Mouse (Mus musculus): ENCODE data around the gene Cerkl. TPM values are rescaled to one million over a fixed set of nuclear protein-coding genes. Genes with fewer than 3 reads are reported as not detected.

Gene Cerkl
- polyA plus RNA-seq, 1 experiment from 2014 or later = 1.8 TPM

GRCm38 (mm10) chr2:79363920-79364319 is 92.7 kb downstream of the Cerkl start:
- 68% methylated on average over 6 of the region's 6 CpGs for WGBS
- Histone ChIP-seq H3K9me3 (ENCODE audit: low read length) (no peaks in the 10 kb centered on the region), H3K4me3 (ENCODE audit: low read depth, low read length) (no peak overlapping the region), H3K9ac (replicated peaks; ENCODE audit: low read depth) (no peak overlapping the region), H3K4me2 (replicated peaks; ENCODE audit: low read depth, low read length) (no peak overlapping the region), H3K27ac (ENCODE audit: low read length) (no peak overlapping the region), H3K36me3 (ENCODE audit: insufficient read depth, low read length) (no peaks in the 10 kb centered on the region), H3K4me1 (ENCODE audit: insufficient read depth, low read depth, low read length) (no peaks in the 10 kb centered on the region), H3K27me3 (replicated peaks; ENCODE audit: insufficient read depth, low read length) (no peaks in the 10 kb centered on the region)
- DNase-seq (ENCODE audit: low spot score) (no peak), ATAC-seq (no peak)
- TF ChIP-seq EP300 (IDR thresholded peaks at IDR 0.05) = no peak
- no peak for TF ChIP-seq CTCF (IDR thresholded peaks at IDR 0.05)

DNA sequence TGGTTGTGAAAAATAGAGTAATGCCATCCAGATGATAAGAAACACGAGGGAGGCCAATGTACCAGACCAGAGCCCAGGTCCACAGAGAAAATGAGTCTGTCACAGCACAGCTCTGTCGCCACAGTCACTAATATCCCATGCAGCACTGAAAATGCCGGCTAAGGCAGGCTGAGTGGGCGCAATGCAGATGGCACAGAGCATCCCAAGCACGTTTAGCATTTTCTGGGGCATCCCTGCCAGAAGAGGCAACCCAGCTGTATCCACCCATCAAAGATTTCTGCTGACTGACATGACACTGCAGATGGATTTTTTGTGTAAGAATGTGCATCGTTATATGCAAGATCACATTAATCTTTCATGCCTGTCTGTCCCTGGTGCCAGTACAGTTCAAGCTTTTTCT is 94.6 kb downstream of the Cerkl start:
- Histone ChIP-seq H3K36me3 (ENCODE audit: insufficient read depth, low read length) (no peaks in the 10 kb centered on the region), H3K9me3 (ENCODE audit: low read length) (no peaks in the 10 kb centered on the region), H3K4me3 (ENCODE audit: low read depth, low read length) (no peak overlapping the region), H3K4me1 (ENCODE audit: insufficient read depth, low read depth, low read length) (no peaks in the 10 kb centered on the region), H3K27ac (ENCODE audit: low read length) (no peak overlapping the region), H3K27me3 (replicated peaks; ENCODE audit: insufficient read depth, low read length) (no peaks in the 10 kb centered on the region), H3K4me2 (replicated peaks; ENCODE audit: low read depth, low read length) (no peak overlapping the region), H3K9ac (replicated peaks; ENCODE audit: low read depth) (no peak overlapping the region)
- no peak for ATAC-seq
- WGBS = 62% methylated on average over 6 of the region's 6 CpGs
- DNase-seq (ENCODE audit: low spot score) = no peak
- TF ChIP-seq CTCF (IDR thresholded peaks at IDR 0.05) = no peak
- TF ChIP-seq EP300 (IDR thresholded peaks at IDR 0.05) = no peak

GRCm38 (mm10) chr2:79357835-79358234 is 98.8 kb downstream of the Cerkl start:
- no peak for ATAC-seq
- Histone ChIP-seq H3K4me2 (replicated peaks; ENCODE audit: low read depth, low read length) (no peak overlapping the region), H3K9me3 (ENCODE audit: low read length) (no peaks in the 10 kb centered on the region), H3K27ac (ENCODE audit: low read length) (no peak overlapping the region), H3K36me3 (ENCODE audit: insufficient read depth, low read length) (no peaks in the 10 kb centered on the region), H3K9ac (replicated peaks; ENCODE audit: low read depth) (no peak overlapping the region), H3K4me3 (ENCODE audit: low read depth, low read length) (no peak overlapping the region), H3K27me3 (replicated peaks; ENCODE audit: insufficient read depth, low read length) (no peaks in the 10 kb centered on the region), H3K4me1 (ENCODE audit: insufficient read depth, low read depth, low read length) (no peaks in the 10 kb centered on the region)
- 74% methylated on average over 3 of the region's 3 CpGs for WGBS
- TF ChIP-seq EP300 (IDR thresholded peaks at IDR 0.05) = no peak
- no peak for TF ChIP-seq CTCF (IDR thresholded peaks at IDR 0.05)
- no peak for DNase-seq (ENCODE audit: low spot score)

GRCm38 (mm10) chr2:79354773-79355172 is 101.8 kb downstream of the Cerkl start:
- TF ChIP-seq CTCF (IDR thresholded peaks at IDR 0.05) = no peak
- no peak for TF ChIP-seq EP300 (IDR thresholded peaks at IDR 0.05)
- WGBS = 77% methylated on average over 16 of the region's 16 CpGs
- Histone ChIP-seq H3K27me3 (replicated peaks; ENCODE audit: insufficient read depth, low read length) (no peaks in the 10 kb centered on the region), H3K27ac (ENCODE audit: low read length) (no peak overlapping the region), H3K4me3 (ENCODE audit: low read depth, low read length) (no peak overlapping the region), H3K4me2 (replicated peaks; ENCODE audit: low read depth, low read length) (no peak overlapping the region), H3K9ac (replicated peaks; ENCODE audit: low read depth) (no peak overlapping the region), H3K4me1 (ENCODE audit: insufficient read depth, low read depth, low read length) (no peaks in the 10 kb centered on the region), H3K9me3 (ENCODE audit: low read length) (no peaks in the 10 kb centered on the region), H3K36me3 (ENCODE audit: insufficient read depth, low read length) (no peaks in the 10 kb centered on the region)
- ATAC-seq = no peak
- no peak for DNase-seq (ENCODE audit: low spot score)

GRCm38 (mm10) chr2:79352100-79352802 is 104.3 kb downstream of the Cerkl start:
- no peak for DNase-seq (ENCODE audit: low spot score)
- TF ChIP-seq EP300 (IDR thresholded peaks at IDR 0.05) = no peak
- no peak for TF ChIP-seq CTCF (IDR thresholded peaks at IDR 0.05)
- Histone ChIP-seq H3K36me3 (ENCODE audit: insufficient read depth, low read length) (no peaks in the 10 kb centered on the region), H3K9me3 (ENCODE audit: low read length) (no peaks in the 10 kb centered on the region), H3K27me3 (replicated peaks; ENCODE audit: insufficient read depth, low read length) (no peaks in the 10 kb centered on the region), H3K4me3 (ENCODE audit: low read depth, low read length) (no peak overlapping the region), H3K9ac (replicated peaks; ENCODE audit: low read depth) (no peak overlapping the region), H3K4me1 (ENCODE audit: insufficient read depth, low read depth, low read length) (no peaks in the 10 kb centered on the region), H3K4me2 (replicated peaks; ENCODE audit: low read depth, low read length) (no peak overlapping the region), H3K27ac (ENCODE audit: low read length) (no peak overlapping the region)
- no peak for ATAC-seq
- WGBS = 82% methylated on average over 4 of the region's 4 CpGs

DNA sequence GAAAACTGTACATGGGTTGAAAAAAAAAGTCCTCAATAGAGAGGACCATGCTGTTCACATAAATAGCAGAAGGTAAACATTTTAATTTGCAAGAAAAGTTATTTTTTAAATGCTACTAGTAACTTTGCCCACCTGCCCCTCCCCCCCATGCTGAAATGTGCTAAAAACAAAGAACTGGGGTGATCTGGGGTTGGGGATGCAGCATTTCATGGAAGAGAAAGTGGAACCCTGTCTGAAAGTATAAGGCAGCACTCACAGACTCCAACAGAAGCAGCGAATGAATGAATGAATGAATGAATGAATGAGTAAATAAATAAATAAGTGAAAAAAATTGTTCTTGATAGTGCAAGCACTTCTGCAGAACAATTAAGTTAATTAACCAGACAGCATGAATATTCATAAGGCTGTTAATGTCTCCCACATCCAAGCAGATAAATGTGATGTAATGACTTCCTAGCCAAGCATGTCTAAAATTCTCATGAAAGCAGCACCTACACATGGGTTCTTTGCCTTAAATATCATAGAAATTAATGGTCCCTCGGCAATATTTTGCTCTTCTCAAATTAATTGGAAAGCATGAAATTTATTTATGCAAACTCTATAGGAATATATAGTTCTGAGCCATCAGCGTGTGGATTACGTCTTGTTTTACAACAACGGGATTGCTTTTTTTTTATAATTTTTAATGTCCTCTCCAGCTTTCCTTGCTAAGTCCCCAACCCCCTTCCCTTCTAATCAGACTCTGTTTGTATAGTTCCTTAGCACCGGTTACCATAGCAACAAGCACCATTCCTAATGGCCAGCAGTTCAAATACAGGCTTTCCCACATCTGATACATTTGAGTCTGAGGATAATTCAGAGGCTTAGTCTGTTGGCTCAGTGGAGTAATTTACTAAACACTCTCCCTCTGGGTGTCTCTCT is 105.1 kb downstream of the Cerkl start:
- H3K27ac ChIP-seq (ENCODE audit: low read length) = no peak overlapping the region
- no peaks in the 10 kb centered on the region for H3K36me3 ChIP-seq (ENCODE audit: insufficient read depth, low read length)
- DNase-seq (ENCODE audit: low spot score) (no peak), ATAC-seq (no peak)
- no peaks in the 10 kb centered on the region for H3K9me3 ChIP-seq (ENCODE audit: low read length)
- H3K27me3 ChIP-seq (replicated peaks; ENCODE audit: insufficient read depth, low read length) = no peaks in the 10 kb centered on the region
- H3K4me1 ChIP-seq (ENCODE audit: insufficient read depth, low read depth, low read length) = no peaks in the 10 kb centered on the region
- no peak overlapping the region for H3K4me3 ChIP-seq (ENCODE audit: low read depth, low read length)
- H3K4me2 ChIP-seq (replicated peaks; ENCODE audit: low read depth, low read length) = no peak overlapping the region
- no peak for TF ChIP-seq CTCF (IDR thresholded peaks at IDR 0.05)
- TF ChIP-seq EP300 (IDR thresholded peaks at IDR 0.05) = no peak
- H3K9ac ChIP-seq (replicated peaks; ENCODE audit: low read depth) = no peak overlapping the region
- 73% methylated on average over 6 of the region's 6 CpGs for WGBS

Data from lung, postnatal 0 days (tissue).